Mouse (Mus musculus) forebrain, embryonic 15.5 days (tissue): ENCODE measurements at regions not wholly inside any gene's neighbourhood (a gene's known extent, or its start where the extent isn't known, plus 50 kb on each side); places are given as distances from the start of the nearest gene placed in this dataset.
"Not testable (repeated sequence)": the region's sequence is repeated elsewhere in the genome, so short reads cannot be mapped to it uniquely, and the experiment has no call there.

ENCODE experiments used
- ATAC-seq: fragments of 200-750 bp; cut with Nextera tagmentation; replicated peaks from 2 replicates; pipeline ENCODE4 v1.8.0; 2017; ENCODE audit warnings: mild to moderate bottlenecking, moderate TSS enrichment, moderate library complexity
- H3K27ac ChIP-seq: fragments of 300-500 bp; sonication (generic); replicated peaks from 2 replicates; pipeline ENCODE4 v1.5.1; 2015; ENCODE audit warnings: mild to moderate bottlenecking, inconsistent platforms
- H3K27me3 ChIP-seq: fragments of 300-500 bp; sonication (generic); 2 replicates; pipeline ENCODE4 v1.6.1; 2015; ENCODE audit warnings: inconsistent platforms
- H3K36me3 ChIP-seq: fragments of 300-500 bp; sonication (generic); 2 replicates; pipeline ENCODE4 v1.6.1; 2015; ENCODE audit warnings: mild to moderate bottlenecking, inconsistent platforms
- H3K4me1 ChIP-seq: fragments of 300-500 bp; sonication (generic); 2 replicates; pipeline ENCODE4 v1.6.1; 2015; ENCODE audit warnings: inconsistent platforms
- H3K4me2 ChIP-seq: fragments of 300-500 bp; sonication (generic); replicated peaks from 2 replicates; pipeline ENCODE4 v1.6.1; 2015; ENCODE audit warnings: mild to moderate bottlenecking, inconsistent platforms
- H3K4me3 ChIP-seq: fragments of 300-500 bp; sonication (generic); 2 replicates; pipeline ENCODE4 v1.5.1; 2015; ENCODE audit warnings: mild to moderate bottlenecking, inconsistent platforms
- H3K9ac ChIP-seq: fragments of 300-500 bp; sonication (generic); replicated peaks from 2 replicates; pipeline ENCODE4 v1.6.1; 2015; ENCODE audit warnings: mild to moderate bottlenecking, inconsistent platforms
- H3K9me3 ChIP-seq: fragments of 300-500 bp; sonication (generic); 2 replicates; pipeline ENCODE4 v1.6.1; 2016; ENCODE audit warnings: inconsistent platforms
- WGBS: fragments of 180-500 bp; shearing (Covaris S2); methylation state at CpG from one replicate; pipeline ENCODE4 v1.1.7; 2015; ENCODE audit warnings: mixed read lengths; 5-methylcytosine and 5-hydroxymethylcytosine counted together

DNA sequence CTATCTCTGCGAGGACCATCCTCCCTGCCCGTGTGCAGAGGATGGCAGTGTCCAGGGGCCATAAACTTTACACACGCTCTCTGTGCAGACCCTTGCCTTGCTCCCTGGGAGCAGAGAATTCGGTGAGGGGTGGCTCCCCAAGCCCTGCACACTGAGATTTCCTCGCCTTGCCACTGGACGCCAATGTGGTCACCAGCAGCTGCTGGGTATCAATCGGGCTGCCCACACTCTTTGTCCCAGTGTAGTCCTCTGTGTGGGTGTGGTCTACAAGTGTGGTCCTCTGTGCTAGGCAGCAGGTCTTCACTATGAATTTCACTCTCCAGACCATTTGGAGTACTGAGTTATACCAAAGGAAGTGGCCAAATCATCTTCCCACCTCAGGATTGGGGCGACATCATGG, 274.3 kb downstream of the Gadd45g start:
- H3K27me3 ChIP-seq = no peaks in the 10 kb centered on the region
- H3K4me1 ChIP-seq = peaks cover 8% of the 10 kb centered on the region; the same call in 1 of the 2 replicates
- H3K36me3 ChIP-seq = no peaks in the 10 kb centered on the region
- no peak overlapping the region for H3K4me2 ChIP-seq
- WGBS = 92% methylated on average over 8 of the region's 8 CpGs
- no peak overlapping the region for H3K9ac ChIP-seq
- no peak overlapping the region for H3K4me3 ChIP-seq
- H3K27ac ChIP-seq = no peak overlapping the region
- ATAC-seq = no peak
- no peaks in the 10 kb centered on the region for H3K9me3 ChIP-seq

DNA sequence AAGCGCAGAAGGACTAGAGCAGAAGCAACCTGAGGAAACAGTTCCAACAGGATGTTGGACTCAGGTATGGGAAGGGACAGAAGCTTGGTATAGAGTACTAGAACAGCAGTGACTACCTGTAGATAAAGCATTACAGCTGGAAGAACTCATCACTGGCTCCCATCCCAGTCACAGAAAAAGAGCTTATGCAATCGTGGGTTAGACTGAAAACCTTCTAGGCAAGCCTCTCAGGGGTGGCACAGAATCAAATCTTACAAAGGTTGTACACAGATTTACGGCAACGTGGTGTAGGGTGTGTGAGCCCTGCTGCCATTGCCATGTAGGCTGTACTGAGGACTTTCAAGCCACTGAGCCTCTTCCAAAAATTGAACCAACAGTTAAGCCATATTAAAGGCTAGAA, 278.6 kb downstream of the Gadd45g start:
- Histone ChIP-seq H3K4me2 (no peak overlapping the region), H3K4me3 (no peak overlapping the region), H3K9ac (no peak overlapping the region), H3K9me3 (no peaks in the 10 kb centered on the region), H3K27me3 (no peaks in the 10 kb centered on the region), H3K27ac (no peak overlapping the region), H3K36me3 (no peaks in the 10 kb centered on the region), H3K4me1 (no peaks in the 10 kb centered on the region)
- ATAC-seq = no peak
- WGBS = 78% methylated on average over 4 of the region's 4 CpGs

DNA sequence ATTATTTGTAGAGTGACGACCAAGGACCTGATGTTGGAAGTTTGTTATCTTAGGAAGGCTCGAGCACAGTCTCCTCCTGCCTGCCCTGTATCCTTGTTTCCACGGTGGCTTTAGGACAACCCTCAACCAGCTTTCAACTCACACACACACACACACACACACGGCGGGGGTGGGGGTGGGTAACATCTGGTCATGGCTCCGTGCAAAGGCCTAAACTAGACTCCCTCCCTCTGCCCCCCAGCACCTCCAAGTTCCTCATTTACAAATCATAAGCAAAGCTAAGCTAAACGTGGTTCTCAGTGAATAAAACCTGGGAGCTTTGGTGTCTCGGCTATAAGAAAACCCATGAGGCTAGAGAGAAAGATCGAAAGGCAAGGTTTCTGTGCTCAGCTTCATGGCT, 281.3 kb downstream of the Gadd45g start:
- no peak for ATAC-seq
- H3K9ac ChIP-seq = no peak overlapping the region
- no peak overlapping the region for H3K4me2 ChIP-seq
- no peak overlapping the region for H3K4me3 ChIP-seq
- H3K36me3 ChIP-seq = no peaks in the 10 kb centered on the region
- H3K27me3 ChIP-seq = no peaks in the 10 kb centered on the region
- no peak overlapping the region for H3K27ac ChIP-seq
- no peaks in the 10 kb centered on the region for H3K4me1 ChIP-seq
- no peaks in the 10 kb centered on the region; the same call in 1 of the 2 replicates for H3K9me3 ChIP-seq
- WGBS = 84% methylated on average over 9 of the region's 9 CpGs

DNA sequence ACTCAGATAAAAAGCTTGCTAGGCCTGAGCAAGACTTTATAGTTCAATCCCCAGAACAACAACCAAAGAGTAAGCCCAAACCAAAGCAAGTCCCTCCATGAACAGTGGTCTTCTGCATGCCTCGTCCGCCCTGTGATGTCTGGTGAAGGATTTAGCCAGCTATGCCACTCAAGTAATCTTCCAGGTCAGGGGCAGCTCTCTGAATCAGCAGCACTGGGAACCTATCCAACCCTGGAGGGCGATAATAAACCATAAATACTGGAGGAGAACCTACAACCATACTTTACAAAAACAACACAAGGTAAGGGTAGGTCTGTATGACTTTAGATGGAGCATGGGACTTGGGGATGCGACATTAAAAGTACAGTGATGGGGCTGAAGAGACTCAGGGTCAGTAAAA, 283.0 kb downstream of the Gadd45g start:
- Histone ChIP-seq H3K9me3 (no peaks in the 10 kb centered on the region; the same call in 1 of the 2 replicates), H3K27me3 (no peaks in the 10 kb centered on the region), H3K27ac (no peak overlapping the region), H3K4me3 (no peak overlapping the region), H3K4me2 (no peak overlapping the region), H3K4me1 (no peaks in the 10 kb centered on the region), H3K9ac (no peak overlapping the region), H3K36me3 (no peaks in the 10 kb centered on the region)
- WGBS = 87% methylated on average over 4 of the region's 4 CpGs
- ATAC-seq = no peak

DNA sequence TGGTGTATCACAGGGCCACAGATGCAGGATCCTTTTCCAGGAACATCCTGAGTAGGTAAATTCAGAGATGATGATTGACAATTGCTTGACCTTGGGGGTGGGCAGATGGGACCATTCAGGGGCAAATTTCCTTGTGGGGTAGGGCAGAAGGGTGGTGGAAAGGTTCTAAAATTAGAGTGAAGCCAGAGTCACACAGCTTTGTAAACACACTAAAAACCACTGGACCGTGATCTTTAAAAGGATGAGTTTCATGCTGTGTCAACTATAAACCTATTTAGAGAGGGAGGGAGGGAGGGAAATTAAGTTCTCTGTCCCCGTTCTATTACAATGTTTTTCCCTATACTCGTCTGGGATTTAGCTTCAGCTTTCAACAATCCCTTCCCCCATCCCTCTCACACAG, 286.7 kb downstream of the Gadd45g start:
- ATAC-seq = no peak
- H3K4me1 ChIP-seq = no peaks in the 10 kb centered on the region
- 63% methylated on average over 3 of the region's 3 CpGs for WGBS
- no peaks in the 10 kb centered on the region; the same call in 1 of the 2 replicates for H3K9me3 ChIP-seq
- H3K27ac ChIP-seq = no peak overlapping the region
- H3K4me2 ChIP-seq = no peak overlapping the region
- no peak overlapping the region for H3K9ac ChIP-seq
- H3K4me3 ChIP-seq = no peak overlapping the region
- H3K36me3 ChIP-seq = no peaks in the 10 kb centered on the region
- no peaks in the 10 kb centered on the region for H3K27me3 ChIP-seq

DNA sequence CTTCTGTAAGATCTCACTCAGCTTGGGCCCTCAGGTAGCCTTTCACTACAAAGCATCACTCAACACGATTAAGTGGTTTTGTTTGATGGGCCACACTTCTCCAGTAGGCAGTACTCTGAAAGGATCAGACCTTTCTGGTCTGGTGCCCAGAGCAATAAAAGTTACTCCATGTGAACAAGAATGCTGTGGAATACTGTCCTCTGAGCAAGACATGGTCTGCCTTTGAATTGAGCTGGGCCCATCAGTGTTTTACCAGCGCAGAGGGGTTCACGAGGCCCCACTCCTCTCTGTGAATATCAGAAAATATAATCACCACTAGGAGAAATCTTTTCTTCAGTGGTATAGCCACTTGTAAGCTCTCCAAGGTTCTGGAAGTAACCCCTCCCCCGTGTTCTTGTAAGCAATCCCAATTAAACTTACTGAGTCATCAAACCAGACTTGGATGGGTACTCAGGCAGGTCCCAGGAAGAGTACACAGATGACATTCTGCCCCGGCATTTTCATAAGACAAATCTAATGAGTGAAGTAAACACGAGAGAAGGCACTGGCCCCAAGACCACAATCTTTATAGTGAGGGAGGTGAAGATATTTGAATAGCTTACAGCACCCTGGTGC, 292.0 kb downstream of the Gadd45g start:
- no peak overlapping the region for H3K4me2 ChIP-seq
- H3K4me1 ChIP-seq = no peaks in the 10 kb centered on the region
- H3K27ac ChIP-seq = no peak overlapping the region
- H3K9me3 ChIP-seq = no peaks in the 10 kb centered on the region
- 70% methylated on average over 6 of the region's 6 CpGs for WGBS
- H3K27me3 ChIP-seq = no peaks in the 10 kb centered on the region
- no peak for ATAC-seq
- no peak overlapping the region for H3K4me3 ChIP-seq
- H3K9ac ChIP-seq = no peak overlapping the region
- no peaks in the 10 kb centered on the region for H3K36me3 ChIP-seq

DNA sequence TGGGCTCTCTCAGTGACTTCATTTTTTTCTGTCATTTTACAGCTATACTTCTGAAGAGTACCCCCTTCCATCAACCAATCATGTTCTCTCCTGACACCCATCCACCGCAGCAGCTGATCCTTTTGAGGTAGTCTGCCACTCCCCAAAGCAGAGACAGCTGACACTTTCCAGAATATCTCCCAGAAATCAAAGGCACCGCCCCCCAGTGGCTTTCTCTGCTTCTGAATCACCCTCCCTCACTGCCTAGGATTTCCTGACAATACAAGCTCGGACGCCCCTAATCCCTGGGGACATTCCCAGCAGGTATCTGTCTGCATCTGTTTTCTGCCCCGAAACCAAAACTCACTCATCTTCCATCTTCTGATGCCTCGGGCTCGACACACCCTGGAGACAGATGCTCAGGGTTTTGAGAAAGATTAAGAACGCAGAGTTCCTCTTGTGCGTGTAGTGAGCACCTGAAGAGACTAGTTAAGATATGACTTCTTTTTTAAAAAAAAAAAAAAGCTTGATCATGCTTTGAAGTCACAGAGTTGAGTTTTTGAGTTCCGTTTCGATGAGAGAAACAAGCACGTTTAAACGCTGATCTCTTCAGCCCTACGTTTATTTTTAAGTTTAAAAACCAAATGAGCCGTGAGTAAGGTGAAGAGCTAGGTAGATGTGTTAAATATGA, 292.8 kb downstream of the Gadd45g start:
- no peaks in the 10 kb centered on the region for H3K9me3 ChIP-seq
- H3K9ac ChIP-seq = no peak overlapping the region
- H3K4me2 ChIP-seq = no peak overlapping the region
- no peak overlapping the region for H3K4me3 ChIP-seq
- H3K36me3 ChIP-seq = no peaks in the 10 kb centered on the region
- H3K27me3 ChIP-seq = no peaks in the 10 kb centered on the region
- no peak overlapping the region for H3K27ac ChIP-seq
- ATAC-seq = no peak
- no peaks in the 10 kb centered on the region for H3K4me1 ChIP-seq
- 39% methylated on average over 15 of the region's 15 CpGs for WGBS

DNA sequence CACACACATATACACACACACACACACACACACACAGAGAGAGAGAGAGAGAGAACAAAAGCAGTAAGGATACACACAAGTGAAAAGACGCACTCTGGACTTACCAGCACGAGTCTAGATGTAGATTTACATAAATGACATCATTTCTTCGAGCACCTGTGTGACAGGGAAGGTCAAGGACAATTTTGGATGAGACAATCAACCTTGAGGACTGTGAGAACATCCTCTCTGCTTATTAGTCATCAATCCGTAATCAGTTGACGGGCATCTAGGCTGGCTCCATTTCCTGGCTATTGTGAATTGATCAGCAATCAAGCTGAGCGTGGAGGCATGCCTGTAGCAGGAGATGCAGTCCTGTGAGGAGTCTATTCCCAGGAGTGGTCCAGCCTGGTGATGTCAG, 293.7 kb downstream of the Gadd45g start:
- Histone ChIP-seq H3K9me3 (no peaks in the 10 kb centered on the region), H3K4me2 (no peak overlapping the region), H3K4me1 (no peaks in the 10 kb centered on the region), H3K36me3 (no peaks in the 10 kb centered on the region), H3K4me3 (no peak overlapping the region), H3K9ac (no peak overlapping the region), H3K27ac (no peak overlapping the region), H3K27me3 (no peaks in the 10 kb centered on the region)
- ATAC-seq = no peak
- WGBS = 54% methylated on average over 6 of the region's 6 CpGs

DNA sequence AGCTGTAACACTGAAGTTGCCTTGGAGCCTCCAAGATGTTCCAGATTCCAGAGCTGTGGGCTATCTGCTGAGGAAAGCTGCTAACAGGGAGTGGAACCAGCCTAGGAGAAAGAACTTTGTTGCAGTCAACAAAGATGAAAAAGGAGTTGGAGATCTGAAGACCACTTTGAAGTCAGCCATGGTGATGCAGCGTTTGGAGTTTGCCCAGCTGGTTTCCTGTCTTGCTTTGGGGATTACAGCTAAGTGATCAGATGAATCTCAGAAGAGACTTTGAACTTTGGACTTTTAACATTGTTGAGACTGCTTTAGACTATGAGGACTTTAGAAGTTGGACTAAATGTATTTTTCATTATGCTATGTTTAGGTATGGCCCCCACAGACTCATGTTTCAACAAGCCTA, 297.6 kb downstream of the Gadd45g start:
- not testable (repeated sequence) for H3K36me3 ChIP-seq, ATAC-seq, H3K4me1 ChIP-seq, H3K4me3 ChIP-seq, H3K4me2 ChIP-seq, H3K9ac ChIP-seq, H3K27me3 ChIP-seq, H3K27ac ChIP-seq, H3K9me3 ChIP-seq
- WGBS = 82% methylated on average over 1 of the region's 1 CpGs

DNA sequence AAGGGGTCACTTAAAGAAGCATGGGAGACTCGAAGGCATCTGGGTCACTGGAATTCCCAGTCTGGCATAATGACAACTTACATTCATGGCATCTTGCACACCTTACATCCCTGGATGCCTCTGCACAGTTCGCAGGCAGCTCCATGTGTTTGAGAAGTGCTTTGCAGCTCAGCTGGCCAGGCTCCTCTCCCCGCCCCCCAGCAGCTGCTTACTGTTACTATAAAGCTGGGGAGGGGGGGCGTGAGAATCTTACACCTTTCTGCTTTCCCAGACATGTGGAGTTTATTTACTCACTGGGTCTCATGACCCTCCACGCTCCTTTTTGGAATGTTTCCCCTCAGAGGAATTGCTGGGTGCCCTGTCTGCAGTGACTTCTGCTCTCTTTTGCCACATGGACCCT, 299.4 kb downstream of the Gadd45g start:
- 87% methylated on average over 5 of the region's 5 CpGs for WGBS
- Histone ChIP-seq H3K9ac (no peak overlapping the region), H3K4me1 (no peaks in the 10 kb centered on the region), H3K4me3 (no peak overlapping the region), H3K4me2 (no peak overlapping the region), H3K27me3 (no peaks in the 10 kb centered on the region), H3K27ac (no peak overlapping the region), H3K36me3 (no peaks in the 10 kb centered on the region), H3K9me3 (no peaks in the 10 kb centered on the region)
- ATAC-seq = no peak

DNA sequence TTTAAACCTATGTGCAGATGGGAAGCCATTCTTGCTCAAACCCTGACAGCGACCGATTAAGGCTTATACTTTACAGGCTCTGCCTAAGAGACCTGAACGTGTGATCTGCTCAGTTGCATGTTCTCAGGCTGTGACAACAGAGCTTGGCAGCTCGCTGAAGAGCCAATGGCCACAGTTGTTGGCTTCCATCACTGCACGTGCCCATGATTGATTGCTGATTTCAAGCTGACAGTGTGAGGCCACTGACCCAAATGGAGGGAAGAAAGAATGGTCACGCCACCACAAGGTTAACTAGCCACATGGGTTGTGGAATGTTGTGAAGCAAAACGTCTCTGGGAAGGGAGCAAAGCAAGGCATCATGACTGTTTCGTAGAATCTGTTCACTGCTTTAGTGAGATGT, 303.8 kb downstream of the Gadd45g start:
- Histone ChIP-seq H3K9me3 (no peaks in the 10 kb centered on the region), H3K4me1 (peaks cover 21% of the 10 kb centered on the region), H3K4me3 (no peak overlapping the region), H3K27me3 (no peaks in the 10 kb centered on the region), H3K27ac (no peak overlapping the region), H3K36me3 (no peaks in the 10 kb centered on the region), H3K9ac (no peak overlapping the region), H3K4me2 (no peak overlapping the region)
- 91% methylated on average over 8 of the region's 8 CpGs for WGBS
- ATAC-seq = no peak

DNA sequence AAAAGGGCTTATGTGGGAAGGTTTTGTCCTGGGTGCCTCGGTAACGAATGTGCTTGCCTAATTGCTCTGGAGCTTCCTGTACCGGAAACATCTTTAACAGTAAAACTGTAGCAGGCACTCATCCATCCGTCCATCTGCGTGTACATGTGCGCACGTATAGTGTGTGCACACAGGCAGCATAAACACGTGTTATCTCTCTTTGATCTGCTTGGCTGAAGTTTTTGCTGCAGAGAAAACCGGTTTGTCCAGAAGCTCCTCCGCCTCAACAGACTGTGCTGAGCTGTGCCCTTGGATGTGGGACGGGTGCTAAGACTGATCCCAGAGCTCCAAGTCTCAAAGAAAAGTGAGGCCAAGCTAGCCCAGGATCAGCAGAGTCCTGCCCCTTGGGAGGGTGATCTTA, 305.3 kb downstream of the Gadd45g start:
- Histone ChIP-seq H3K36me3 (no peaks in the 10 kb centered on the region), H3K4me2 (no peak overlapping the region), H3K9ac (no peak overlapping the region), H3K4me3 (no peak overlapping the region), H3K4me1 (peaks cover 25% of the 10 kb centered on the region), H3K27ac (no peak overlapping the region), H3K27me3 (no peaks in the 10 kb centered on the region), H3K9me3 (no peaks in the 10 kb centered on the region)
- ATAC-seq = 0 out of 2 replicates have a peak, but pooled peaks have one; percentile 2
- 61% methylated on average over 11 of the region's 11 CpGs for WGBS

DNA sequence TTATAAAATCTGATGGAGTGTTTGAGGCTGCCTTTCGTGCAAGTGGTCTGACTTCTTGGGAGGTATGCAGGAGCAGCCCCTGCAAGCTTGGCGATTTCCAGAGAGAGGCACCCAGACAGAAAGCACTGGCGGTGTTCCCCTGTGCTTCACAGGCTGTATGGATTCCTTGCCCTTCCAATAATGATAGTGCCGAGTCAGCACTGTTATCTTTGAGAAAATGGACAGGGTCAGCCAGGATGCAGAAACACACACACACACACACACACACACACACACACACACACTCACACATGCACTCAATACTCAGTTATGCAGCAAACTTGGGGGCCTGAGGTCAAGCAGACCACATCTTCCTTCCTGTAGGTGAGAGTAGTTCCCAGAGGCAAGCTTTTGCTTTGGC, 305.7 kb downstream of the Gadd45g start:
- no peaks in the 10 kb centered on the region for H3K27me3 ChIP-seq
- H3K4me3 ChIP-seq = no peak overlapping the region
- H3K4me2 ChIP-seq = no peak overlapping the region
- H3K4me1 ChIP-seq = peaks cover 25% of the 10 kb centered on the region
- no peaks in the 10 kb centered on the region for H3K9me3 ChIP-seq
- no peak overlapping the region for H3K9ac ChIP-seq
- no peak for ATAC-seq
- H3K36me3 ChIP-seq = no peaks in the 10 kb centered on the region
- no peak overlapping the region for H3K27ac ChIP-seq
- 73% methylated on average over 4 of the region's 4 CpGs for WGBS
